ENCODE assay signal across 11 mouse cellular contexts in the genomic region with DNA sequence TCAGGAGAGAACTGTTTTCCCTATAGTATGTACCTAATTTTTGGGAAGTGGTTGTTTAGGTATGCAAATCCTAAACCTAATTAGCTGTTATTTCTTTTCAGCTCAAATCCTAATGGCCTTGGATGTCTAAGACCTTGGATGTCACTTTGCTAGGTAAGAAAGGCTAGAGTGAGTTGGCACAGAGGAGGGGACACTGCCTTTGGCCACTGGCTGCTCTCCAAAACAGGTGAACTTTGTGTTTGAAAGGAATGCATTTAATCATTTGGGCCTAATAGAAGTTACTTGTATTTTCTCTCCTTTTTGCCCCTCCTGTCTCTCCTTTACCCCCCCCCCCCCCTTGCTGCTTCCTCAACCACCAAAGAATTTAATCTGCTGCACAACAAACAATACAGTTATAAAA.
"Had no signal": no experiment of that assay in that cellular context is flagged by ENCODE, and none has a peak within 500 bp of the region (broad histone marks: within the 10 kb centered on the region; RNA-seq: fewer than 3 reads in every experiment).

No protein-coding gene starts in this region.

- DNase-seq: layer of hippocampus, adult 9-11 months; layer of hippocampus, postnatal 36 days; lung, adult 18-20 months; right cerebral cortex, adult 18-20 months; right cerebral cortex, postnatal 25 days; thymus, postnatal 4 days had no signal

- H3K9me3 ChIP-seq: limb, embryonic 15.5 days; midbrain, embryonic 13.5 days had no signal

- H3K4me3 ChIP-seq: limb, embryonic 15.5 days; midbrain, embryonic 13.5 days had no signal

- H3K27ac ChIP-seq: limb, embryonic 15.5 days; liver, embryonic 14.5 days; midbrain, embryonic 13.5 days had no signal

- H3K9ac ChIP-seq: limb, embryonic 15.5 days; liver, embryonic 14.5 days; midbrain, embryonic 13.5 days had no signal

- H3K27me3 ChIP-seq: limb, embryonic 15.5 days; midbrain, embryonic 13.5 days had no signal

- H3K4me1 ChIP-seq: limb, embryonic 15.5 days had no signal

- ATAC-seq: inflammation-experienced regulatory T-cells, adult 6 months; intestine, postnatal 0 days; midbrain, embryonic 13.5 days had no signal

- H3K4me2 ChIP-seq: limb, embryonic 15.5 days; midbrain, embryonic 13.5 days had no signal

- H3K36me3 ChIP-seq: limb, embryonic 15.5 days had no signal
